Mouse (Mus musculus) erythroblast, adult 5-6 weeks (primary cell): ENCODE measurements around the gene Slc7a1. TPM values are rescaled to one million over a fixed set of nuclear protein-coding genes. Genes with fewer than 3 reads are reported as not detected.

Experiments
- ATAC-seq: replicated peaks from 2 replicates; pipeline ENCODE4 v1.8.0; 2016; ENCODE audit warnings: moderate number of reproducible peaks, mild to moderate bottlenecking, moderate TSS enrichment, inconsistent platforms; ENCODE audit not compliant: poor library complexity, low FRiP score, severe bottlenecking
- total RNA-seq, 2 experiments: library from RNA; stranded (forward) in 1 of 2; stranded (reverse) in 1 of 2; fragments of 150-400 nt in 1 of 2; fragments of 200-764, 138-1000 nt in 1 of 2; gene quantifications; 2 replicates each; pipeline versions ENCODE4 v1.2.3 to v1.2.4; 2015 to 2017; ENCODE audit warnings: low replicate concordance in 2 of 2

Gene Slc7a1
- total RNA-seq, 2 experiments from 2014 or later = 12.1 to 17.8 TPM

DNA sequence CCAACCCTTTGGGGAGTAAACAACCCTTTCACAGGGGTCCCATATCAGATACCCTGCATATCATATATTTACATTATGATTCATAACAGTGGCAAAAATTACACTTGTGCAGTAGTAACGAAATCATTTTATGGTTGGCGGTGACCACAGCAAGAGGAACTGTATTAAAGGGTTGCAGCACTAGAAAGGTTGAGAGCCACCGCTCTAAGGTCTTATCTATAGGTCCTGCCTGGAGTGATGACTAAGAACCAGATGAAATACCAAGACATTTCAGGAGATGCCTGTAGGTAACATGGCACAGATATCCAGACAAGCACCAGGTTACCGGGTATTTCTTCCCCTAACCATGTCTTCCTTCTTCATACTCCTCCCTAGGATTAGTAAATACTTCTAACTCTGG lies 2.3 kb downstream of the Slc7a1 start:
- ATAC-seq = no peak

DNA sequence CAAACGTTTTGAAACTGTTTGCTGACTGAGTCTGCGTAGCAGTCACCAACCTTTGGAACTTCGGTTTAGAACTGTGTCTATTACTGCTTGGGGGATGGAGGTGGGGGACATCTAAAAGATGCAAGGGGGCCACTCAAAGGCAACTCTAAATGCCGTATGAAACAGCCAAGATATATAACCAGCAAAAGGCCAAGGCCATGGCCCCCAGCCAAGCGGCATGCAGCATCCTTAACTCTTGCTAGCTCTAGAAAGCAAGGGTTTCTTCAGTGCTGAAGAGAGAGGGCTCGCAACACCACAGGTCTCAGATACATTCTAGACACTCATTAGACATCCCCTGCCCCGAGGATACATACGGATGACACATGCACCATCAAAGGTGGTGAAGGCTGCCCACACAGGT lies 6.4 kb downstream of the Slc7a1 start:
- ATAC-seq = no peak

DNA sequence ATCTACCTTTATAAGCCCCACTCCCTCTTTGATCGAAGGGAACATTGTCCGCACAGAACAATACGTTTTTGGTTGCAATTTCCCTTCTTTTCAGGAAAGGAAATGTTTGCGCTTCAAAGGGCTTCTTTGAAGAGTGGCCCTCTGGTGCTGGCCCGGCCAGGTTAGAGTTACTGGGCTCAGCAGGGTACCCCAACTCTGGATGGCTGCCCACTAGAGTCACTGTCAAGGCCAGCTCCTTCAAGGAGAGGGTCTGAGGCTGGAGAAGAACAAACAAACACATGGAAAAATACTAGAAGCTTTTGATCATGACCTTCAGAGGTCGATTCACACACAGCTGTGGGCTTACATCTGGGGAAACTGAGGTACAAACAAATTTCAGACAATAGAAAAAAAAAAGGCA lies 6.9 kb downstream of the Slc7a1 start:
- no peak for ATAC-seq

- peak; percentile 91 for ATAC-seq
Observed at GRCm38 (mm10) chr5:148389007-148389970, 10.4 kb downstream of the Slc7a1 start.

DNA sequence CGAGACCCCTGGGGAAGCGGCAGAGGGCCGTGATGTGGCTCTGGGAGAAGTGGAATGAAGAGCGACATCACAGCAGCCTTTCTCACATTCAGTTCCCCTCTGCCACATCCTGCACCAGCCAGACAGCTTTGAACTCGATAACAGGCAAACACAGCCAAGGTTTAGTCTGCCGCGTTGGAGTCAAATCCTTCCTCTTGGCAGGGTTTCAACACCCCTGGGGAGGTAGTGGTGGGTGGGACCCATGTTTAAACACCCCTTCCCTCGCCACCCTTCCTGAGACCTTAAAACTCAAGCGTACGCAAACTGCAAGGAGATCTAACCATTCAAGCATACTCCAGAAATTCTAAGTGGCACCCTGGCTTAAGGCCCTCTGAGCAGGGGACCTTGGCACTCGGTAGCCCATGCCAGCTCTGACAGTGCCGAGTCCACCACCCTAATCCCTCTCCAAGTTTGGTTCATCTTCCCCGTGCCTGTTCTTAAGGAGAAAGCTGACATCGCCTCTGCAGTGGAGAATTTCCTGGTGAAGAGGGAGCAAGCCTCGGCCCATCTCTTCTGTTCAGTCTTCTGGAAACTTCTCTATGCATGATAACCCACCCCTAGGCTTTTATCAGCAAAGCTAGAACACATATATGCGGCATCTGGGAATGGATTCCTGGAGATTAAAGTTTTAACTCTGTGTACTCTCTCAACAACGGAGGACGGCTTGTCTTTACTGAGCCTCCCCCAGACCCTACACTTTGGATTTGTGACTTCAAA lies 11.3 kb downstream of the Slc7a1 start:
- peak; percentile 56 for ATAC-seq

DNA sequence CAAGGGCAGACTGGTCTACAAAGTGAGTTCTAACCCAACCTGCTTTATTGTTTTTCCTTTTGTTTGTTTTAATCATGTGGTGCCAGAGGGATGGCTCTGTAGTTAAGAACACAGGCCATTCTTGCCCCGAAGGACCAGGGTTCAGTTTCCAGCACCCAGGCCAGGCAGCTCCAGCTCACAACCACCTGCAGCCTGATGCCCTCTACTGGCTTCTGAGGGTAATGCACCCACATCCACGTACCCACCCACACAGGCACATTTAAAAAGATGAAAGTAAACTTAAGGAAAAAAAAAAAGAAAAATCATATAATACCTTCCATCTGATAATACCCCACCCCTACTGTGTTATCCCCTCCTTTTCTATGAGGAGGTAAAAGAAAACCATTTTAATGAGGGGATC lies 11.9 kb downstream of the Slc7a1 start:
- ATAC-seq = no peak

GRCm38 (mm10) chr5:148386471-148386870 lies 13.2 kb downstream of the Slc7a1 start:
- no peak for ATAC-seq

DNA sequence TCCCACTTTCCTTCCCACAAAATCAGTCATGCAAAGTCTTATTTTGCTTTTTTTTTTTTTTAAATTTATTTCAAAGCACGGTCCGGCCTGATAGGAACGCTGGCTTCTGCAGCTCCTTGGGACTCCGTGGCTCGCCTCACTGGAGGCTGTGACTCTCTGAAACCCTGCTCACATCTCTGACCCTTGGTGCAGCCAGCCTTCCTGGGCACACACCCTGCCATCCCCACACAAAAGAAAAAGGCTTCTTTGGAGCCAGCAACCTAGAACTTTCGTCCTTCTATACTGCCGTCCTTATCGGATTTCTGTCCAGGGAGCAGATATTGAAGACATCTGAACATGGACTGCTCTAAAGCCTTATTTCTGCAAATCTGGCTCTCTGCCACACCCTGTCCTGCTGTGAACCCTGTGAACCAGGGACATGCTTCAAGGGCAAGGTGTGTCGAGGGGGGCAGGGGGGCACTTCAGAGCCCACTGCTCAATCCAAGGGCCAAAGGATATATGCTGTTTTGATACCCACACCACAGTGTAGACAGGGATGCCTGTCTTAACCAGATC lies 15.1 kb downstream of the Slc7a1 start:
- no peak for ATAC-seq

- no peak for ATAC-seq
Observed at GRCm38 (mm10) chr5:148383841-148384500, 15.7 kb downstream of the Slc7a1 start.

GRCm38 (mm10) chr5:148381083-148381482 lies 18.6 kb downstream of the Slc7a1 start:
- no peak for ATAC-seq

DNA sequence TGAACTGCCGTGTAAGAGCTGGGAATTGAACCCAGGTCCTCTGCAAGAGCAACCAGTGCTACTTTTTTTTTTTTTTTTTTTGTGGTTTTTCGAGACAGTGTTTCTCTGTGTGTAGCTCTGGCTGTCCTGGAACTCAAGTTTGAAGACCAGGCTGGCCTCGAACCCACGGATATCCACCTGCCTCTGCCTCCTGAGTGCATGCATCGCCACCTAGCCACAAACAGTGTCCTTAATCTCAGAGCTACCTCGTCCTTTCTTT lies 19.5 kb downstream of the Slc7a1 start:
- no peak for ATAC-seq

GRCm38 (mm10) chr5:148379455-148380245 lies 20.1 kb downstream of the Slc7a1 start:
- 0 out of 2 replicates have a peak, but pooled peaks have one; percentile 34 for ATAC-seq

GRCm38 (mm10) chr5:148378707-148379106 lies 21.0 kb downstream of the Slc7a1 start:
- 0 out of 2 replicates have a peak, but pooled peaks have one; percentile 29 for ATAC-seq

GRCm38 (mm10) chr5:148378232-148378508 lies 21.5 kb downstream of the Slc7a1 start:
- no peak for ATAC-seq

DNA sequence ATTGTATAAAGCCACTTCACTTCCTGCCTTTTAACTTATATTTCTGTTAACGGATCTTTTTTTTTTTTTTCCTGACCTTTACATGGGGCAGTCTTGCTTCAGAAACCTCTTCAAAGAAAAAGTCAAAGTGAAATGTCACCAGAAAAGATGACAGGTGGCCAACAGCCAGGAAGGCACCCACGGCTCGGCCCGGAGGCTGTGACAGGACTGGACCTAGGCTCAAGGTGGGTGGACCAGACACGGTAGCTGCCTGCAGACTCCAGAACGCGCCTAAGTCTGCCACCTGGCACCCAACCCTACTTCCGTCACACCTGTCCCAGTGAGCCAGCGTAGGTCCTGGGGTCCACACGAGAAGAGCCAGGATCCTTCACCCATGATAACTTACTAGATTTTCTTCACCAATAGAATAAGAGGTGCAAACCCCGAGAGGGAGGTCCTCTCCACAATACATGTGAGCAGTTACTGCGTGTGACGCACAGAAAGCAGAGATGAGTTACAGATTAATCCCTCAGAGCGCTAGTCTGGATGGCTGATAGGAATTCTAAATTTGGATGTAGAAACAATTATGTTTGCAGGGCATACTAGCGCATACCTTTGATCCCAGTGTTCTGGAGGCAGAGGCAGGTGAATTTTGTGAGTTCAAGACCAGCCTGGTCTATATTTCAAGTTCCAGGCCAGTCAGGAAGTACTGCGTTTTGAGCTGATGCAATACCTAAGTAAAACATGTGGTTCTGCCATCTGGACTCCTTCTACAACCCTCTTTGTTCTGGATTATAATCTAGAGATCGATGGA lies 22.1 kb downstream of the Slc7a1 start:
- ATAC-seq = no peak; the same call in 1 of the 2 replicates

GRCm38 (mm10) chr5:148376358-148376757 lies 23.3 kb downstream of the Slc7a1 start:
- no peak for ATAC-seq

- no peak for ATAC-seq
Observed at GRCm38 (mm10) chr5:148375480-148375879, 24.2 kb downstream of the Slc7a1 start.

DNA sequence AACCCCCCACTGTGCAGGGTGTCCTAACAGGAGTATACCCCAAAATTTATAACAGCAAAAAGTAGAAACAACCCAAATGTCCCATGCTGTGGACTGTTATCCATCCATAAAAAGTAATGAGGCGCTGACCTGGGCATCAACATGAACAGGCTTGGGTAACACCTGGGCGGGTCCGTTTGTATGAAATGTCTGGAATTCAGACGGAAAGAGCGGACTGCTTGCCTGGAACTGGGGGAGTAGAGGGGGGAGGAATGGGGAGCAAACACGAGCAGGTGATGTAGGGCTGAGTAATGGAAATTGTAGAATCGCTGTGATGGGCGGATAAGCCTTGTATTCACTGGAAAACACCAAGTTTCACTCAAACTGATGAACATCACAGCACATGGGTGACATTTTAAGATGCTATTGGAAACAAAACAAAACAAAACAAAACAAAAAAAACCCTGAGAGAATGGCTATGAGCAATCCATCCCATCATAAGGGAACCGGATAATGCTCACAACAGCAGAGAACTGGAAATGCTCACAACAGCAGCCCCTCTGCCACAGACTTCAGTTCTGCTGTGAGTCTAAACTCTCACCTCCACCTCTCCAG lies 26.5 kb downstream of the Slc7a1 start:
- no peak for ATAC-seq
